Mouse (Mus musculus) retina, postnatal 1 day (tissue): ENCODE measurements around the gene Nell1.

Source experiments
- DNase-seq: peaks from one replicate; pipeline ENCODE4 v3.0.0-alpha.2; 2012

Gene Nell1

DNA sequence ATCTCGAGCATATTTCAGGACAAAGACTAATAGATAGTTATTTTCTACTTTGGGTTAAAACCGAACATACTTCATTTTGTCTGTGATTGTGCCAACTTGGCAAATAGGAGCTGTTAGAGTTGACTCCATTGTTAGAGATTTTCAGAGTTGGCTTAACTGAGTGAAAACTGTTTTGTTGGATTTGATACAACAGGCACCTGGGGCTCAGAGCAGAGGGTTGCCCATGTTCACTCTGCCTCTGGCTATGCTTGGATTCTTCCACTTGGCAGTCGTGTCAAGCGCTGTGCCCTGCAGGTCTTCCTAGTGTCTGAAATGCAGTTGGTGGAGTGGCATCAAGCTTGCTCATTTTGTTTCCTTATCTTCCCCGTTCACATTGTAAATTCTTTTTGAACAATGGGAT lies 363.6 kb downstream of the Nell1 start:
- DNase-seq = no peak

GRCm38 (mm10) chr7:50338757-50339156 lies 364.1 kb downstream of the Nell1 start:
- no peak for DNase-seq

GRCm38 (mm10) chr7:50351564-50351963 lies 376.9 kb downstream of the Nell1 start:
- no peak for DNase-seq

DNA sequence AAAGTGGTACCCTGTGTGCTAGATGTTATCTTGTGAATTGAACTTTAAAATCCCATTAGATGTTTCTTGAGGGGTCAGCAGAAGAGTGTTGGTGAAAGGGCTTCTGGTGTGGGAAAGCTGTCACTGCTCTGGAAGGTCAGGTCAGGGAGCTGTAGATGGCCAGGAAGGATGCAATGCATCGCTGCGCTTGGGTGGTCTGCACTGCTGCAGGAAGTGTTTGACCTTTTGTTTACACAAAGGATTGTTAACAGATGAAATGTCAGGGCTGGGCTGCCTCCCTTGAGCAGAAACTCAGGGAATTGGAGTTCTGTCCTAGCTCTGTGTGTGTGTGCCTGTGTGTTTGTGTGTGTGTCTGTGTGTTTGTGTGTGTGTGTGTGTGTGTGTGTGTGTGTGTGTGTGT lies 382.5 kb downstream of the Nell1 start:
- peak; percentile 65 for DNase-seq

DNA sequence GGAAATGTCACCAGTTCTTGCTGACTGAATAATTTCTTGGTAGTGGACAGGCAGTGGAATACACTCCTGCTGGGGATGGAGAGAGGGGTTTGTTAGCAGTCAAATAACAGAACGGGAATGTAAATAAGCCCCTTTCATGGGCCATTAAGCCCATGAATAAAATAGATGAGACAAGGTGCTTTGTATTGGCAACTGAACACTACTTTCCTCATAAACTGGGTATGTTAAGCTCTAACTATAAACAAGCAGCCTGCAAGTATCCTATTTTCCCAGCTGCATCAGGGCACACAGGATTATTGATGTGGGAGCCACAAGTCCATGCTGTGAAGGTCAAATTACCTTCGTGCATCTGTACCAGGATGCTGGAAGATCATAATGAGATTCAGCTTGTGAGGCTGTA lies 387.4 kb downstream of the Nell1 start:
- peak; percentile 73 for DNase-seq

DNA sequence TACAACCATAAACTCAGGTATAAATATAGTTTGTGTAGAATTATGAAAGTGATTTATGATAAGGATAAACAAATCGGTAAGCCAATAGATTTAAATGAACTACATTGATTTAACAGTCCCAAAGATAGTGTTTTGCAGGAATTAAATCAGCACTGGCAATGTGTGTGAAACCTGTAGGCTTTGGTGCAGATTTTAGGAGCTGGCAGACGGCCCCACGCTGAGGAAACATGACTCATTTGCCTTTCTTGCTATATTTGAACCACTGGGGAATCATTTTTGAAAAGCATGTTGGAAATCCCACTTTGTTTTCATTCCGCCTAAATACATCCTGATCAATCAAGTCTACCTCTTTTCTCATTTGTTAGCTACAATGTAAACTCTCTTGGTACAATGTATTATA lies 400.2 kb downstream of the Nell1 start:
- DNase-seq = no peak

DNA sequence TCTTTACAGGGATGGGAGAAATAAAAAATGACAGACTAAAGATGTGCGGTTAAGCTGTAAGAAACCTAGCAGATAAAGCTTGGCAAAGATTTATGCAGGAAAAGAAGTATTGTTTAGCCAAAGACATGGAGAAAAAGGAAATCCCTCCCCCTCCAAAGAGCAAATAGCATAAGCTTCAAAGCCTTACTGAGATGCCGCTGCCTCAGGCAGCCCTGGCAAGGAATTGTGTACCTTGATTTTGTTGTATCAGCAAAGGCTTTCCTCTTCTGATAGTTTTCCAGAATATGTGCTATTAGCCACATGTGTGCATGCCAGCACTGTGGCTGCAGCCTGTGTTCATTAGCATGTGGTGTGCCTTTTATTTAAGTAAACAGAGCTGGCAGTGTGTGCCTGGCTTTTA lies 435.8 kb downstream of the Nell1 start:
- no peak for DNase-seq

DNA sequence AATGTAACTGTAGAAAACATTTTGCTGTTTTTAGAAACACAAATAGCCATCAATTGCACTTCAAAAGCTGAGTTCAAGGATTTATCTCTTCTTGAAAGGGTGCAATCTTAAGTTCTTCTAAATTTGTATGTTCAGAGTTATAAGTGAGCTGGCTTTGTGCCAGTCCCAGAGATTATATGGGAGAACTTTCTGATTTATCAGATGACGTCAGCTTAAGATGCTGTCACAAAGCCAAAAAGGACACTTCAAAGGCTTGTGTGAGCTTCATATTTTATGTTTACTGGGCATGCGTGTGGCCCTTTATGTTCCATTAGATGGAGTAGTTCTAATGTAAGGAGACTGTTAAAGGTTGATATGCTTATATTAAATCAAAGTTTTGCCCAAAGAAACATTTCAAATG lies 445.3 kb downstream of the Nell1 start:
- no peak for DNase-seq

GRCm38 (mm10) chr7:50422422-50423195 lies 447.9 kb downstream of the Nell1 start:
- no peak for DNase-seq

DNA sequence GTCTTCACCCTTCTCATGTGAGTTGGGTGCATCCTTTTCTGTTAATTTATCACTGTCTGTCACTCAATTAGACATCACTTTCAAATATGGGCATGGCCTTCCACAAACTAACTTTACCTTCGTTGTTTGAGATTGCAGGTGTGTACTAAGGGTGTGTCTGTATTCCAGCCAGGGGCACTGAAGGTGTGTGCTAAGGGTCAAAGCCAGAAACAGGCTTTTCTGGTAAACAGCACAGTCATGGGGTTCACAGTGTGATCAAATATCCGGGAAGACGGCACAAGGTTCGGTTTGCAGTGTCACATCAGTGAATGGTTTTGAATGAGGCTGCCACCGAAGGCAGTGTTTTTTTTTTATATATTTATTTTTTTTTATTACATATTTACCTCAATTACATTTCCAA lies 455.1 kb downstream of the Nell1 start:
- DNase-seq = no peak

DNA sequence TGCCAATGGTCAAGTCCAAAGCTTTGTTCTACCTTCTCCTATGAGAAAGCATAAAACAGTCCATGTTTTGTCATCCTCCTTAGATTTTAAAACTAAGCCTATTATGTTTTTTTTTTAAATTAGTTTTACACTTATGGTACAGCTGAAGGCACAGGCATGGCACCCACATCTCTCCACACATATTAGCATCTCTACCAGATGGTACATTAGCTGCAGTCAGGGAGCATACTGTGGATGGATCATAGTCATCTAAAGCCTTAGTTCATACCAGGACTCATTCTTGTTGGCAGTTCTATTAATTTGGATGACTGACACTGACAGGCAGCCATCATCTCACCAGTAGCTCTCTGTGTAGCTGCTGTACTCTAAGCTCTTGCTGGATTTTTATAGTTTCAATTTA lies 466.6 kb downstream of the Nell1 start:
- no peak for DNase-seq

DNA sequence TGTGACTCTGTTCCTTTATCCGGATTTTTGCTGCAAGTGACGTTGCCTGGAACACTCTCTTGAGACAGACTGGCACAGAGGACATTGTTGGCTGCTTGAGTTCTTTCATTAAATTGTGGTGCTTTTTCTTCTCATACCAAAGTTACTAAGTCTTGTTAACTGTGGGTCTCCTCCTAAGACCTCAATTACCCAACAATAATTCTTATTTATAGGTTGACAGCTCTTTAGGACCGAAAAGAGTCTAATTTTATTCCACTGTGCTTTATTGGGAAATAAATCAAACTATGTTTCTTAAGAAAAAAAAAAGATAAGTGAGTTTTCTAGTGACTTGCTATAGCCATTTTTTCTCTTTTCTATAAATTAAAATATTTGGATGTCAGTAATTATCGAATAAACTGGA lies 472.7 kb downstream of the Nell1 start:
- DNase-seq = no peak

- no peak for DNase-seq
Observed at GRCm38 (mm10) chr7:50467742-50468141, 493.1 kb downstream of the Nell1 start.

- DNase-seq = peak; percentile 17
Observed at GRCm38 (mm10) chr7:50470555-50470954, 495.9 kb downstream of the Nell1 start.

- DNase-seq = no peak
Observed at GRCm38 (mm10) chr7:50482011-50482410, 507.3 kb downstream of the Nell1 start.

- DNase-seq = peak; percentile 58
Observed at GRCm38 (mm10) chr7:50485304-50485703, 510.6 kb downstream of the Nell1 start.

GRCm38 (mm10) chr7:50486884-50487420 lies 512.3 kb downstream of the Nell1 start:
- no peak for DNase-seq

DNA sequence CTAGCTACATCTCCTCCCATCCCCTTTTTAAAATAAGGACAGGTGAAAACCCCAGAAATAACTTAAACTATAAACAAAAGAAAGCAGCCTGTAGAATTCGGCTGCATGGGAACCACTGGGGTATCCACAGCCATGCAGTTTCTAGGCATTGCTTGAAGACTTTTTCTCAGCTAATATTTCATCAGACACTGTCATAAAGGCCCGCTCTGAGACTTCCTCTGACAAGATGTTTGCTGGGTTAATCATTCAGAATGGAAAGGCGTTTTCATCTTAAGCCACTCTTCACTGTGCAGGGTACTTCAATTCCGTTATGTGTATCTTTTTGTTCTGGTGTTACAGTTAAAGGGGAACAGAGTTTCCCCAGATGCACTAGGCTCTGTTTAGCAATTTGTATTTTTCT lies 526.9 kb downstream of the Nell1 start:
- no peak for DNase-seq

DNA sequence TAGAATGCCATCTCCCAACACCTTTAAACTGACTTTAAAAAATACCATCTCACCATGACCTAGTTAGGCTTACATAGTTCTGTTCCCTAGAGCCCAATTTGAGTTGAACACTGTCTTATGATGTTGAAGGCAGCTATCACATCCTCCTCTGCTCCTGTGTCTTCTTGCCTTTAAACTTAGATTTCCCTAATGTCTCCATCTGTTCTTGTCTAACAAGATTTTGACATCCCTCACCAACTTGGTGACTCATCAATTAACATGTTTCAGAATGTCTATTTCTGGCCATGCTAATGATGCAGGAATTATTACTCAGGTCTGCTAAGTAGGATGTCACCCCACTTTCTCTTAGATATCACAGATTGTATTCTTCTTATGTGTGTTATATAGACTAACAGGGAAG lies 532.4 kb downstream of the Nell1 start:
- no peak for DNase-seq

DNA sequence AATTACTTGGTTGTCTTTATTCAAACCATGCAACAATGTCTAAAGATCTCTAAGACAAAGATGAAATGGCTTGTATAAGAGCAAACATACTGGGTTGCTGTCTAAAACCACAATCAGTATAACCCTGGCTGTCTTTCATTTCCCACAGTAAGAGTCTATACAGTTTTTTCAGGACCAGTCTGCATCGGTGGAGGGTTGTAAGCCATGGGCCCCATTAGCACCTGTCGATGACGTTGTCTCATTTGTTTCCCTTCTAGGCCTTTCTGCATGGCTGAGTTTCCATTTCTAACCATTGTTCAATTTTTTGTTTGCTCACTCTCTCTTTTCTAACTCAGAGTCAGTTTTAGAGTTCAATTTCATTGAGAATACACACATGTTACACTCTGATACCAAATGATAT lies 540.2 kb downstream of the Nell1 start:
- peak; percentile 82 for DNase-seq

- DNase-seq = no peak
Observed at GRCm38 (mm10) chr7:50516681-50517080, 542.0 kb downstream of the Nell1 start.

DNA sequence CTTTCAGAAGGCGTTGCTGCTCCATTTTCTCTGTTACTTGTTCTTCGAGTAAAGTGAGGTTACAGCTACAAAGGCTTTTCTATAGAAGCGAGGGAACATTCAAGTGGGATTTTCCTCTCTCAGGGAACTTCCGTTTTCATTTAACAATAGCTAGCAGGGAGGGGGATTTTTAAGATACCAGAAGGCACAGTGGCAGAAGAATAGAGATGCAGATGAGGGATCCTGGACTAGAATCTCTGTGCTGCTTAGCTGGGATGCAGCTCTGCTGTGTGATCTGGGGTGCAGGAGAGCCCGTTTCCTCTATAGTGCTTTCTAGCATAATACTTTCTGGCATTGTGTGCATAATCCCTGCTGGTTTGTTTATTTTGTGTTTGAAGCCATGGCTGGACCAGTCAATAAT lies 568.7 kb downstream of the Nell1 start:
- DNase-seq = no peak

- no peak for DNase-seq
Observed at GRCm38 (mm10) chr7:50549572-50549971, 574.9 kb downstream of the Nell1 start.

DNA sequence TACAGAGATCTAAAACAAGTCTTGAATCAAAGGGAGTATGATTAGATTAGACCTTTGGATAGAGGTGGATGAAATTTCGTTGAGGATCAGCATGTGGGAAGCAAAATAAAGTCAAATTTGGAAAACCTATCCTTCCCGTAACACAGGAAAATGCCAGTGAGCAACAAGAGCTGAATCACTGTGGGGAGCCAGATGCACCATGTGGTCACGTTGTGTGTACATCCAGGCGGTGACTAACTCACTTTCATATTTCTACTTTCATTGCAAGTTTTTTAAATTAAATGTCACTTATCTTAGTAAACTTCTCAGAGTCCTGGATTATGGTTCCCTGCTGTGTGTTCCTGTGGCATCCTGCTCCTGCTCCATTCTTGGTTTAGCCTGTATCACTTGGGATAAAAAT lies 576.8 kb downstream of the Nell1 start:
- no peak for DNase-seq

GRCm38 (mm10) chr7:50562708-50563107 lies 588.0 kb downstream of the Nell1 start:
- DNase-seq = no peak
